Mouse (Mus musculus) embryo, embryonic 10.5 days (tissue): ENCODE results near the gene Ryr2.
A peak's percentile ranks its signal among the peaks of the same experiment; 100 is the strongest.

ENCODE experiments used
- DNase-seq: peaks from one replicate; pipeline ENCODE4 v3.0.0-alpha.2; 2015; ENCODE audit warnings: low spot score

The Ryr2 gene

GRCm38 (mm10) chr13:11545841-11546240 lies 560.9 kb downstream of the Ryr2 start:
- DNase-seq, result peak; percentile 70

GRCm38 (mm10) chr13:11542546-11542945 lies 564.2 kb downstream of the Ryr2 start:
- no peak for DNase-seq

- no peak for DNase-seq
Observed at GRCm38 (mm10) chr13:11536851-11537250, 569.9 kb downstream of the Ryr2 start.

GRCm38 (mm10) chr13:11535874-11536273 lies 570.9 kb downstream of the Ryr2 start:
- DNase-seq, result no peak

- DNase-seq, result no peak
Observed at GRCm38 (mm10) chr13:11533265-11533664, 573.5 kb downstream of the Ryr2 start.

GRCm38 (mm10) chr13:11532014-11532890 lies 574.5 kb downstream of the Ryr2 start:
- DNase-seq, result no peak

GRCm38 (mm10) chr13:11523612-11524011 lies 583.1 kb downstream of the Ryr2 start:
- DNase-seq, result no peak

- no peak for DNase-seq
Observed at GRCm38 (mm10) chr13:11520765-11521164, 586.0 kb downstream of the Ryr2 start.

- DNase-seq, result no peak
Observed at GRCm38 (mm10) chr13:11511540-11512177, 595.1 kb downstream of the Ryr2 start.
